Mouse (Mus musculus): ENCODE results near the gene Cep104. TPM values are rescaled to one million over a fixed set of nuclear protein-coding genes. Genes with fewer than 3 reads are reported as not detected.

Gene Cep104
- polyA plus RNA-seq (2012; rRNA removed) = 18.4 and 19.7 TPM in 2 replicates

GRCm38 (mm10) chr4:153974431-153975291 is at the start of gene Cep104, which contains the start of gene Dffb:
Cep104 (plus strand) TSS chr4:153975194.
Dffb (minus strand) TSS chr4:153975126.
- no peaks in the 10 kb centered on the region for H3K27me3 ChIP-seq (replicated peaks; ENCODE audit: control insufficient read depth, insufficient read depth, low read length)
- H3K4me1 ChIP-seq (ENCODE audit: control insufficient read depth, insufficient read depth, low read length) = no peaks in the 10 kb centered on the region
- H3K4me3 ChIP-seq (ENCODE audit: insufficient read depth, low read depth, low read length) = peak within 1 kb of the TSS; percentile 71
- TF ChIP-seq POLR2A (IDR thresholded peaks at IDR 0.05; ENCODE audit: low read depth, low read length) (peak; percentile 38), CTCF (conservative IDR thresholded peaks at IDR 0.05; ENCODE audit: insufficient read depth, insufficient read length, low read depth, low read length) (no peak)
- WGBS = under 1% methylated on average over 68 of the region's 68 CpGs
- DNase-seq = peak; percentile 97
- peak within 1 kb of the TSS; percentile 45 for H3K27ac ChIP-seq (ENCODE audit: insufficient read depth, low read depth, low read length)
- no peaks in the 10 kb centered on the region for H3K36me3 ChIP-seq (ENCODE audit: control insufficient read depth, insufficient read depth, low read length)

GRCm38 (mm10) chr4:153928772-153929299 is 46.2 kb upstream of the Cep104 start:
- no peaks in the 10 kb centered on the region for H3K4me1 ChIP-seq (ENCODE audit: control insufficient read depth, insufficient read depth, low read length)
- TF ChIP-seq CTCF (conservative IDR thresholded peaks at IDR 0.05; ENCODE audit: insufficient read depth, insufficient read length, low read depth, low read length) = no peak
- TF ChIP-seq POLR2A (IDR thresholded peaks at IDR 0.05; ENCODE audit: low read depth, low read length) = no peak
- H3K4me3 ChIP-seq (ENCODE audit: insufficient read depth, low read depth, low read length) = no peak overlapping the region
- no peak overlapping the region for H3K27ac ChIP-seq (ENCODE audit: insufficient read depth, low read depth, low read length)
- no peak for DNase-seq
- 89% methylated on average over 11 of the region's 11 CpGs for WGBS
- H3K36me3 ChIP-seq (ENCODE audit: control insufficient read depth, insufficient read depth, low read length) = no peaks in the 10 kb centered on the region
- H3K27me3 ChIP-seq (replicated peaks; ENCODE audit: control insufficient read depth, insufficient read depth, low read length) = no peaks in the 10 kb centered on the region

GRCm38 (mm10) chr4:153929425-153929824 is 45.6 kb upstream of the Cep104 start:
- Histone ChIP-seq H3K4me1 (ENCODE audit: control insufficient read depth, insufficient read depth, low read length) (no peaks in the 10 kb centered on the region), H3K27ac (ENCODE audit: insufficient read depth, low read depth, low read length) (no peak overlapping the region), H3K27me3 (replicated peaks; ENCODE audit: control insufficient read depth, insufficient read depth, low read length) (no peaks in the 10 kb centered on the region), H3K4me3 (ENCODE audit: insufficient read depth, low read depth, low read length) (no peak overlapping the region), H3K36me3 (ENCODE audit: control insufficient read depth, insufficient read depth, low read length) (no peaks in the 10 kb centered on the region)
- WGBS = 64% methylated on average over 10 of the region's 10 CpGs
- TF ChIP-seq POLR2A (IDR thresholded peaks at IDR 0.05; ENCODE audit: low read depth, low read length) = no peak
- no peak for TF ChIP-seq CTCF (conservative IDR thresholded peaks at IDR 0.05; ENCODE audit: insufficient read depth, insufficient read length, low read depth, low read length)
- no peak for DNase-seq

GRCm38 (mm10) chr4:153929921-153930320 is 45.1 kb upstream of the Cep104 start:
- TF ChIP-seq CTCF (conservative IDR thresholded peaks at IDR 0.05; ENCODE audit: insufficient read depth, insufficient read length, low read depth, low read length) (no peak), POLR2A (IDR thresholded peaks at IDR 0.05; ENCODE audit: low read depth, low read length) (no peak)
- H3K4me1 ChIP-seq (ENCODE audit: control insufficient read depth, insufficient read depth, low read length) = no peaks in the 10 kb centered on the region
- no peak overlapping the region for H3K27ac ChIP-seq (ENCODE audit: insufficient read depth, low read depth, low read length)
- H3K27me3 ChIP-seq (replicated peaks; ENCODE audit: control insufficient read depth, insufficient read depth, low read length) = no peaks in the 10 kb centered on the region
- no peak for DNase-seq
- 65% methylated on average over 4 of the region's 4 CpGs for WGBS
- H3K4me3 ChIP-seq (ENCODE audit: insufficient read depth, low read depth, low read length) = no peak overlapping the region
- no peaks in the 10 kb centered on the region for H3K36me3 ChIP-seq (ENCODE audit: control insufficient read depth, insufficient read depth, low read length)

GRCm38 (mm10) chr4:153943243-153943642 is 31.8 kb upstream of the Cep104 start:
- H3K27ac ChIP-seq (ENCODE audit: insufficient read depth, low read depth, low read length) = no peak overlapping the region
- peak; percentile 18 for DNase-seq
- TF ChIP-seq POLR2A (IDR thresholded peaks at IDR 0.05; ENCODE audit: low read depth, low read length) = no peak
- TF ChIP-seq CTCF (conservative IDR thresholded peaks at IDR 0.05; ENCODE audit: insufficient read depth, insufficient read length, low read depth, low read length) = peak; percentile 63
- H3K4me3 ChIP-seq (ENCODE audit: insufficient read depth, low read depth, low read length) = no peak overlapping the region
- H3K4me1 ChIP-seq (ENCODE audit: control insufficient read depth, insufficient read depth, low read length) = no peaks in the 10 kb centered on the region
- 54% methylated on average over 4 of the region's 4 CpGs for WGBS
- H3K36me3 ChIP-seq (ENCODE audit: control insufficient read depth, insufficient read depth, low read length) = no peaks in the 10 kb centered on the region
- H3K27me3 ChIP-seq (replicated peaks; ENCODE audit: control insufficient read depth, insufficient read depth, low read length) = no peaks in the 10 kb centered on the region

GRCm38 (mm10) chr4:153944261-153944660 is 30.7 kb upstream of the Cep104 start:
- 31% methylated on average over 6 of the region's 6 CpGs for WGBS

GRCm38 (mm10) chr4:153945741-153946140 is 29.3 kb upstream of the Cep104 start:
- H3K36me3 ChIP-seq (ENCODE audit: control insufficient read depth, insufficient read depth, low read length) = no peaks in the 10 kb centered on the region
- WGBS = 78% methylated on average over 6 of the region's 6 CpGs

More at GRCm38 (mm10) chr4:153944261-153944660, 30.7 kb upstream of the Cep104 start:
- Histone ChIP-seq H3K4me1 (ENCODE audit: control insufficient read depth, insufficient read depth, low read length) (no peaks in the 10 kb centered on the region), H3K4me3 (ENCODE audit: insufficient read depth, low read depth, low read length) (no peak overlapping the region), H3K36me3 (ENCODE audit: control insufficient read depth, insufficient read depth, low read length) (no peaks in the 10 kb centered on the region), H3K27ac (ENCODE audit: insufficient read depth, low read depth, low read length) (no peak overlapping the region), H3K27me3 (replicated peaks; ENCODE audit: control insufficient read depth, insufficient read depth, low read length) (no peaks in the 10 kb centered on the region)
- DNase-seq = no peak
- TF ChIP-seq POLR2A (IDR thresholded peaks at IDR 0.05; ENCODE audit: low read depth, low read length) (no peak), CTCF (conservative IDR thresholded peaks at IDR 0.05; ENCODE audit: insufficient read depth, insufficient read length, low read depth, low read length) (no peak)

More at GRCm38 (mm10) chr4:153945741-153946140, 29.3 kb upstream of the Cep104 start:
- DNase-seq = no peak
- H3K4me1 ChIP-seq (ENCODE audit: control insufficient read depth, insufficient read depth, low read length) = no peaks in the 10 kb centered on the region
- no peak overlapping the region for H3K27ac ChIP-seq (ENCODE audit: insufficient read depth, low read depth, low read length)
- no peaks in the 10 kb centered on the region for H3K27me3 ChIP-seq (replicated peaks; ENCODE audit: control insufficient read depth, insufficient read depth, low read length)
- no peak for TF ChIP-seq CTCF (conservative IDR thresholded peaks at IDR 0.05; ENCODE audit: insufficient read depth, insufficient read length, low read depth, low read length)
- TF ChIP-seq POLR2A (IDR thresholded peaks at IDR 0.05; ENCODE audit: low read depth, low read length) = no peak
- no peak overlapping the region for H3K4me3 ChIP-seq (ENCODE audit: insufficient read depth, low read depth, low read length)
